Mouse (Mus musculus) liver, postnatal 0 days (tissue): Measurements from ENCODE around the gene Gm10160.

ENCODE experiments used
- CTCF ChIP-seq: sonication (generic); IDR thresholded peaks from 2 replicates; pipeline ENCODE4 v1.5.1; 2016; ENCODE audit warnings: antibody characterized with exemption, low read depth
- EP300 ChIP-seq: IDR thresholded peaks from 2 replicates; pipeline ENCODE4 v1.6.1; 2016; ENCODE audit warnings: antibody characterized with exemption, low read depth, mild to moderate bottlenecking

- TF ChIP-seq EP300 = no peak
- TF ChIP-seq CTCF = no peak
Observed at GRCm38 (mm10) chr7:81842998-81843397, 12.6 kb downstream of the Gm10160 start.
